Mouse (Mus musculus) kidney, adult 2 months (tissue): Measurements from ENCODE around the gene Prima1. TPM values are rescaled to one million over a fixed set of nuclear protein-coding genes. Genes with fewer than 3 reads are reported as not detected.
A peak's percentile ranks its signal among the peaks of the same experiment; 100 is the strongest.

Source experiments
- DNase-seq: peaks from one replicate; pipeline ENCODE4 v3.0.0; 2021
- H3K27ac ChIP-seq: fragments of 200-500 bp; 2 replicates; pipeline ENCODE4 v1.5.1; 2012; ENCODE audit warnings: low read depth, low read length, control low read depth, inconsistent platforms; ENCODE audit not compliant: insufficient read depth
- H3K27me3 ChIP-seq: fragments of 200-500 bp; replicated peaks from 2 replicates; pipeline ENCODE4 v1.6.1; 2012; ENCODE audit warnings: mild to moderate bottlenecking, moderate library complexity, low read length, inconsistent platforms; ENCODE audit not compliant: control insufficient read depth, insufficient read depth
- H3K36me3 ChIP-seq: fragments of 200-500 bp; 2 replicates; pipeline ENCODE4 v1.6.1; 2012; ENCODE audit warnings: mild to moderate bottlenecking, moderate library complexity, low read length, inconsistent platforms; ENCODE audit not compliant: control insufficient read depth, insufficient read depth
- H3K4me1 ChIP-seq: fragments of 200-500 bp; 2 replicates; pipeline ENCODE4 v1.6.1; 2011; ENCODE audit warnings: low read length; ENCODE audit not compliant: control insufficient read depth, insufficient read depth
- H3K4me3 ChIP-seq: fragments of 200-500 bp; 2 replicates; pipeline ENCODE4 v1.5.1; 2011; ENCODE audit warnings: mild to moderate bottlenecking, low read depth, low read length, control low read depth; ENCODE audit not compliant: insufficient read depth
- CTCF ChIP-seq: fragments of 200-500 bp; conservative IDR thresholded peaks from 2 replicates; pipeline ENCODE4 v1.5.1; 2011; ENCODE audit warnings: low read depth, mild to moderate bottlenecking, control low read depth, low read length, moderate library complexity, mixed read lengths; ENCODE audit not compliant: insufficient read depth, insufficient read length
- POLR2A ChIP-seq: fragments of 200-500 bp; IDR thresholded peaks from one replicate; pipeline ENCODE4 v1.6.1; 2011; ENCODE audit warnings: low read depth, low read length, control low read depth
- WGBS: fragments of 180-500 bp; shearing (Covaris S2); methylation state at CpG from one replicate; pipeline ENCODE4 v1.1.7; 2018; 5-methylcytosine and 5-hydroxymethylcytosine counted together
- polyA plus RNA-seq: library from polyadenylated mRNA; depleted of rRNA; stranded (reverse); fragments of >200 nt; gene quantifications from 2 replicates; pipeline ENCODE4 v1.2.3, GENCODE M21; 2012

Prima1 gene
- polyA plus RNA-seq, 1 experiment, result 6.6 TPM

DNA sequence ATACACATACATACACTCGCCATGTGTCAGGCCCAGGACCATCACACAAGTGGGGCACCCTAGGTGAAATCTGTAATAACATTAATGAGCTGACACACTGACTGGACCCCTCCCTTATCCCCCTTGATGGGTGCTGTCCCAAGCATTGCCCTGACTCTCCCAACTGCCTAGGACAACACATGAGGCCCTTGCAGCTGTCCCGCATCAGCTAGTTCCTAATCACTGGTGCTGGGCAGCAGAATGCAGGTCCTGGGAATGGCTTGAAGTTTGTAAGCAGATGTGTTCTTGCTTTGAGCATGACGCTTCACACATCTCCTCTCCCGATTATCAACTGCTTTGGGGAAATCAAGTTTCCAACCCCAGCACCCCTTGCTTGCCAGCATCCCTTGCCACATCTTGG is 15.8 kb downstream of the Prima1 start:
- 89% methylated on average over 4 of the region's 4 CpGs for WGBS
- Histone ChIP-seq H3K27me3 (no peaks in the 10 kb centered on the region), H3K27ac (no peak overlapping the region), H3K4me1 (no peaks in the 10 kb centered on the region), H3K4me3 (no peak overlapping the region), H3K36me3 (no peaks in the 10 kb centered on the region)
- no peak for DNase-seq
- TF ChIP-seq CTCF, result no peak
- no peak for TF ChIP-seq POLR2A

DNA sequence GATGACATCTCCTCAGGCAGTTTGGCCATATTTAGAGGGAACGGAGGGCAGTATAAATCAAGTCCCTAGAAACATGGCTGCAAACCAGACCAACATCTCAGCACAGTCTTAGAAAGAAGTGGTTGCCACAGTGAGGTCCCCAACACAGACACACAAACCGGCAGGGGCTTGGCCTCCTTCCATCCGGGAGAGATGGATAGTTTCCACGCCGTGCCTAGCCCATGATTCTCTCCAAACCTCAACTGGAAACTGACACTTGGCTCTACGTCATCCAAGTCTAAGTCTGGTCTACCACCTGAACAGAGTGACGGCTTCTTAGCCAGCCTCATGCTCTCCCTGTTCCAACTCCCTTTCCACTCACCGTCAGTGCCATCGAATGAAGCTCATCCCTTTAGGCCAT is 18.3 kb downstream of the Prima1 start:
- no peaks in the 10 kb centered on the region for H3K4me1 ChIP-seq
- WGBS, result 91% methylated on average over 9 of the region's 9 CpGs
- H3K27ac ChIP-seq, result no peak overlapping the region
- DNase-seq, result no peak
- no peaks in the 10 kb centered on the region for H3K36me3 ChIP-seq
- no peak overlapping the region for H3K4me3 ChIP-seq
- TF ChIP-seq CTCF (no peak), POLR2A (no peak)
- H3K27me3 ChIP-seq, result no peaks in the 10 kb centered on the region

DNA sequence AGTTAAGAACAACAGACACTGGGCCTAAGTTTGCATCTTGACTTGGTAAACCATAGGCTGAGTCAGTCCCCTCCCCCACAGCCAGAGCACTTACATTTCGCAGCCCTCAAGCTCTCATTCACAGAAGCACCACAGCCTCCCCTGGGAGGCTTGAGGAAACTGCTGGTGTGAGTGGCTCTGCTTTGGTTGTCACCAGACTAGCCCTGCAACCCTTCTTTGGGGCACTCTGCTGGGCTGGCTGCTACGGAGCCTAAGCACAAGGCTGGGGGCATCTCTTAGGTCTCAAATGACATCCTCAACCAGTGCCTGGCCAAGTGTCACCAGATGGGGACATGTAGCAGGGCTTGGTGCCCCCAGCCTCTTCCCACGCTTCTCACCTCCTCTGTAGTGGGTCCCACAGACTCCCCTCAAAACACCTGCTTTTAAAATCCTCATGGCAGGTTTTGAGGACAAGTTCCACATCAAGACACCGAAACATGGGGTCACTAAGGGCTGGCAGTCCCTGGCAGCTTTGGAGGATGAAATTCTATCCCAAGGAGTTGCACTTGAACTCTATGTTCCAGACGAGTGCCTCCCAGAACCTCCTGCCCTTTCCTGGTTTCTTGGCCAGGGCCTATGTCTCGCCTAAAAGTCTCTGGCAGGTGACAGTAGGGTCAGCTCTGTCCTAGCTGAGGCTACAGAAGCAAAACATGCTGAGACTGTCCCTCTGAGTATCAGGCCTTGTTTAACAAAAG is 25.9 kb downstream of the Prima1 start:
- no peak for TF ChIP-seq POLR2A
- no peak for TF ChIP-seq CTCF
- 51% methylated on average over 6 of the region's 6 CpGs for WGBS
- Histone ChIP-seq H3K36me3 (no peaks in the 10 kb centered on the region), H3K4me1 (no peaks in the 10 kb centered on the region), H3K27me3 (no peaks in the 10 kb centered on the region), H3K4me3 (no peak overlapping the region), H3K27ac (no peak overlapping the region)
- DNase-seq, result peak; percentile 49

DNA sequence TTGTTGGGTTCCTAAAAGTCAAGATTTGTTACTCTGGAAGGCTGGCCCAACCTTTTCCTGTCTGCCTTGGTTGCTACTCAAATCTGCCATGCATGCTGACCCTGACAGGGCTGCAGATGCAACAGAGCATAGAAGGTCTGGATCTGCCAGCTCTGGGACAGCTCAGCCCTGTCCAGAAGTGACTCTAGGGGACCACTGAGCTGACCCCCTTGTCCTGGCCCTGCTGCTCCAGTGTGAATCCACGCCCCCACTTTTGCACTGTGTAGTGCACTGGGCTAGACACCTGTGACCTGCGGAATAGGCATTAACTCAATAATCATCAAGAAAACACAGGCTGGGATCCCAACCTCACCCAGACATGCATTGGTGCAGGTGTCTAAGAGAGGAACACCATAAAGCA is 27.2 kb downstream of the Prima1 start:
- Histone ChIP-seq H3K27me3 (no peaks in the 10 kb centered on the region), H3K36me3 (no peaks in the 10 kb centered on the region), H3K4me3 (no peak overlapping the region), H3K4me1 (no peaks in the 10 kb centered on the region), H3K27ac (no peak overlapping the region)
- TF ChIP-seq POLR2A, result no peak
- no peak for TF ChIP-seq CTCF
- 83% methylated on average over 2 of the region's 2 CpGs for WGBS
- DNase-seq, result no peak

DNA sequence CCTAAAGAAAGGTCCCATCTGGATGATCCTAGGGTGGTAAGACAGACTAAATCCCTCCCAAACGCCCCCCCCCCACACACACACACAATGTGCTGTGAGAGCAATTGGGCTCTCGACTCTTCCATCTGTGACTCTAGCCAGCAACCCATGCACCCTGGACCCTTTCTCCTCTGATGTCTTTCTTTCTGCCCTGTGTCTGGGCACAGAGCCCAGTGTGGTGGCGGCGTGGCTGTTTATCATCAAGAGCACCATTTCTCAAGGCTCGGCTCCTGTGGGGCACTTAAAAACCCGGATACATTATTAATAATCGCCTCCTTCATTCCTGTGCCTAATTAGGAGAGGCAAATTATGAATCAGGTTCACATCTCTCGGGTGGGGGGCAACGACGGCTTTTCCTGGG is 27.7 kb downstream of the Prima1 start:
- H3K4me1 ChIP-seq, result no peaks in the 10 kb centered on the region
- TF ChIP-seq CTCF, result no peak
- TF ChIP-seq POLR2A, result no peak
- H3K27ac ChIP-seq, result no peak overlapping the region
- no peaks in the 10 kb centered on the region for H3K36me3 ChIP-seq
- no peaks in the 10 kb centered on the region for H3K27me3 ChIP-seq
- 22% methylated on average over 10 of the region's 10 CpGs for WGBS
- peak; percentile 54 for DNase-seq
- no peak overlapping the region for H3K4me3 ChIP-seq

DNA sequence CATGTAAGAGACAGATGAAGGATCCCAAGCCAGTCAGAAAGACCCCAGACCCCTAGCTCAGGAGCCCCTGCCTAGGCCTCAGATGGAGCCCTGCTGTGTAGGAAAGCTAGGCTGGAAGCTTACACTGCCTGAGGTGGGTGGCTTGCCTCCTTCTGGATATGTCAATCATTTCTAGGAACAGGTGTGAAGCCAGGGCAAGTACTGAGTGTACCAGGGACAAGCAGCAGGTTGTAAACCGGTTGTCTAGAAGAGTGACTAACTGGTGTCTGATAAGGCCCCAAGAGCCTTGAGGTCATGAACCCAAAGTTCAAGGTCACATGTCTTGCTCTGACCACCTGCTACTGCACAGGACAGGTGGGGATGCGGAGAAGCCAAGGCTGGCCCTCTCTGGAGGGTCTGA is 28.4 kb downstream of the Prima1 start:
- Histone ChIP-seq H3K4me3 (no peak overlapping the region), H3K27ac (no peak overlapping the region), H3K36me3 (no peaks in the 10 kb centered on the region), H3K27me3 (no peaks in the 10 kb centered on the region), H3K4me1 (no peaks in the 10 kb centered on the region)
- TF ChIP-seq POLR2A (no peak), CTCF (no peak)
- 85% methylated on average over 2 of the region's 2 CpGs for WGBS
- no peak for DNase-seq

DNA sequence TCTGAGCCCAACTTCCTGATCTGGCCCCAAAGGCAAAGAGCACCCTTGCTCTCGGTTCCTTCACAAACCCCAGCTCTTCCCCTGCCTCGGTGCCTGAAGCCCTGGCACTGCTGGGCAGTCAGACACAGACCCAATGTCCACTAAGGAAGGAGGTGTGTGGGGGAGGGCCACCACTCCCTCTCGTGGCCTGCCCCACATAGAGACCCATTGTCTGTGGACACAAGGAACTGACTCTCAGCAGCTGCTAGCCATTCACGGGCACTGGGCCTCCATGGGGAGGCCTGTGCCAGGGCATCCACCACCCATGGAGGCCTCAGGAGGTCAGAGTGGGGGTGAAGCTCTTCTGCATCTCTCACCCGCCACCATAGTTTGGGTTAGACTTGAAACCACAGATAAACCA is 30.9 kb downstream of the Prima1 start:
- Histone ChIP-seq H3K27me3 (no peaks in the 10 kb centered on the region), H3K27ac (no peak overlapping the region), H3K4me3 (no peak overlapping the region), H3K36me3 (no peaks in the 10 kb centered on the region), H3K4me1 (no peaks in the 10 kb centered on the region)
- 67% methylated on average over 5 of the region's 5 CpGs for WGBS
- DNase-seq, result no peak
- TF ChIP-seq CTCF (no peak), POLR2A (no peak)

DNA sequence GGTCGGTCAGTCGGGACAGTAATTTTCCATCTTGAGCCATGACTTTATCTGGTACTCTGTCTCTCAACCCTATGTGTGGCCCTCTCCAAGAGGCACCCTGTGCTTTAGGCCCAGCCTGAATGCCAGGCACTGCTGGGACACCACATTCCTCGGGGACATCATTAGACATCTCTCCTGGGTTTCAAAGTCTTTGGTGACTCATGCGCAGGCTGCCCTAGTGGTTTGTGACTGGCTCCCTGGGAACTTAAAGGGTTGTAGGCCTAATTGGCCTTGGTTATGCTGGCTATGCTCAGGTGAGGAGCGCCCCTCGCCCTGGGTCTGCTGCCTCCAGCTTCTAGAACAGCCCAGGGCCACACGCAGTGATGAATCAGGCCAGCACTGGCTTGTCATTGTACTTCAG is 32.4 kb downstream of the Prima1 start:
- H3K4me3 ChIP-seq, result no peak overlapping the region
- no peaks in the 10 kb centered on the region for H3K4me1 ChIP-seq
- no peaks in the 10 kb centered on the region for H3K27me3 ChIP-seq
- 91% methylated on average over 7 of the region's 7 CpGs for WGBS
- no peak for DNase-seq
- H3K36me3 ChIP-seq, result no peaks in the 10 kb centered on the region
- no peak overlapping the region for H3K27ac ChIP-seq
- no peak for TF ChIP-seq CTCF
- TF ChIP-seq POLR2A, result no peak
